Comparison of ENCODE assay signal across 9 mouse cellular contexts in genomic region chr11:3346351-3346750, GRCm38 (mm10). TPM values are rescaled to one million over a fixed set of nuclear protein-coding genes. Genes with fewer than 3 reads are reported as not detected.
A peak's percentile ranks its signal among the peaks of the same experiment; 100 is the strongest.
DNase-seq lines count a peak whose midpoint lies in the region; ATAC-seq and TF ChIP-seq lines count a peak whose summit lies in the region.
"Had no signal": no experiment of that assay in that cellular context is flagged by ENCODE, and none has a peak within 500 bp of the region (broad histone marks: within the 10 kb centered on the region; RNA-seq: fewer than 3 reads in every experiment).

No protein-coding gene starts in this region.

- no peak overlapping the region for H3K4me2 ChIP-seq in kidney, postnatal 0 days (ENCODE audit: low read length)
- H3K4me2 ChIP-seq: embryonic facial prominence, embryonic 13.5 days; embryonic facial prominence, embryonic 15.5 days; forebrain, embryonic 12.5 days had no signal

- H3K4me1 ChIP-seq in kidney, postnatal 0 days (replicated peaks; ENCODE audit: insufficient read depth, low read length), result peaks cover 18% of the 10 kb centered on the region

- WGBS in kidney, postnatal 0 days, result 67% methylated on average over 7 of the region's 7 CpGs

- H3K36me3 ChIP-seq in kidney, postnatal 0 days (ENCODE audit: insufficient read depth, low read length), result peaks cover 36% of the 10 kb centered on the region

- H3K9ac ChIP-seq in kidney, postnatal 0 days (ENCODE audit: low read depth, low read length), result no peak overlapping the region
- H3K9ac ChIP-seq: embryonic facial prominence, embryonic 13.5 days; embryonic facial prominence, embryonic 15.5 days; forebrain, embryonic 12.5 days had no signal

- no peaks in the 10 kb centered on the region for H3K27me3 ChIP-seq in kidney, postnatal 0 days (ENCODE audit: insufficient read depth, low read length)
- H3K27me3 ChIP-seq: embryonic facial prominence, embryonic 13.5 days; embryonic facial prominence, embryonic 15.5 days; forebrain, embryonic 12.5 days had no signal

- DNase-seq in heart, adult 11 months, result peak; percentile 91
- DNase-seq in heart, adult 9 months (ENCODE audit: low spot score in 2 of 2), result no peak
- peak; percentile 14 for DNase-seq in kidney, postnatal 0 days (ENCODE audit: low spot score)
- DNase-seq in kidney, adult 18-20 months, result no peak

- H3K4me3 ChIP-seq in kidney, postnatal 0 days (replicated peaks; ENCODE audit: low read depth, low read length), result no peak overlapping the region
- H3K4me3 ChIP-seq: embryonic facial prominence, embryonic 13.5 days; embryonic facial prominence, embryonic 15.5 days; erythroblast, embryonic 14.5 days; forebrain, embryonic 10.5 days; forebrain, embryonic 12.5 days had no signal

- no peak for ATAC-seq in kidney, postnatal 0 days (replicated peaks; ENCODE audit: low FRiP score, low read depth)

- no peak for TF ChIP-seq CTCF in kidney, postnatal 0 days (IDR thresholded peaks at IDR 0.05; ENCODE audit: low read depth)

- H3K9me3 ChIP-seq in kidney, postnatal 0 days (replicated peaks; ENCODE audit: low read length), result no peaks in the 10 kb centered on the region
- H3K9me3 ChIP-seq: embryonic facial prominence, embryonic 13.5 days; embryonic facial prominence, embryonic 15.5 days; forebrain, embryonic 10.5 days; forebrain, embryonic 12.5 days had no signal

- H3K27ac ChIP-seq in kidney, postnatal 0 days, result no peak overlapping the region
- H3K27ac ChIP-seq: embryonic facial prominence, embryonic 13.5 days; embryonic facial prominence, embryonic 15.5 days; forebrain, embryonic 12.5 days had no signal

RNA-seq across cellular contexts. Expression of gene Pik3ip1, which starts 16.1 kb away (rescaled TPM):
- 14.8 and 15.0 TPM in 2 replicates for polyA plus RNA-seq in kidney, postnatal 0 days (2015; fragmentation: Nextera tagmentation; extraction: Ambion mirVana)

RNA-seq across cellular contexts. Expression of gene Patz1, which starts 57.7 kb away (rescaled TPM):
- polyA plus RNA-seq in kidney, postnatal 0 days (2015; fragmentation: Nextera tagmentation; extraction: Ambion mirVana), result 47.8 and 51.0 TPM in 2 replicates

Comparison
In these comparisons a context has a peak if more than half of its experiments do, and no peak if none do; other contexts are left out.
1. DNase-seq: peak in heart, adult 11 months (single experiment) and kidney, postnatal 0 days (single experiment); none in heart, adult 9 months (0 of 2) and kidney, adult 18-20 months (single experiment).